Mouse (Mus musculus) forebrain, embryonic 14.5 days (tissue): ENCODE measurements around the gene Socs7. TPM values are rescaled to one million over a fixed set of nuclear protein-coding genes. Genes with fewer than 3 reads are reported as not detected.

Source experiments
- polyA plus RNA-seq: library from polyadenylated mRNA; unstranded; fragments of >200 nt; fragmentation: Nextera tagmentation; extraction: Ambion mirVana; gene quantifications from 2 replicates; pipeline ENCODE4 v1.2.1, GENCODE M21; 2014

The Socs7 gene
- polyA plus RNA-seq, 1 experiment from 2014 or later, result 5.7 TPM

Other genes starting within 250 kb of the Socs7 start
- 0.11 and 0.13 TPM in 2 replicates for gene Tbx21, start 247.2 kb upstream of the Socs7 start, polyA plus RNA-seq
- 4.8 and 5.4 TPM in 2 replicates for gene Tbkbp1, start 211.1 kb upstream of the Socs7 start, polyA plus RNA-seq
- 41.7 and 41.9 TPM in 2 replicates for gene Kpnb1, start 174.7 kb upstream of the Socs7 start, polyA plus RNA-seq
- gene Npepps, start 81.9 kb upstream of the Socs7 start, polyA plus RNA-seq, result 91.3 and 97.4 TPM in 2 replicates
- 42.2 and 43.4 TPM in 2 replicates for gene Mrpl45, start 46.8 kb upstream of the Socs7 start, polyA plus RNA-seq
- 0.20 and 0.34 TPM in 2 replicates for gene Gpr179, start 10.5 kb upstream of the Socs7 start, polyA plus RNA-seq
- 5.4 and 6.3 TPM in 2 replicates for gene Arhgap23, start 53.0 kb downstream of the Socs7 start, polyA plus RNA-seq
- 0.40 TPM in 1 of 2 replicates, not detected in the other for gene 4933428G20Rik, start 137.8 kb downstream of the Socs7 start, polyA plus RNA-seq
- gene Srcin1, start 213.6 kb downstream of the Socs7 start, polyA plus RNA-seq, result 5.6 and 6.4 TPM in 2 replicates